Mouse (Mus musculus) heart, postnatal 0 days (tissue): ENCODE results near the gene Evx1. TPM values are rescaled to one million over a fixed set of nuclear protein-coding genes. Genes with fewer than 3 reads are reported as not detected.

Experiments
- ATAC-seq: fragments of 200-750 bp; cut with Nextera tagmentation; 2 replicates; pipeline ENCODE4 v1.8.0; 2017; ENCODE audit warnings: low read depth, moderate number of reproducible peaks, moderate library complexity; ENCODE audit not compliant: insufficient read depth
- DNase-seq: peaks from one replicate; pipeline ENCODE4 v3.0.0-alpha.2; 2016; ENCODE audit warnings: low spot score
- H3K27ac ChIP-seq: fragments of 300-500 bp; sonication (generic); 2 replicates; pipeline ENCODE4 v1.5.1; 2014; ENCODE audit warnings: low read depth, mild to moderate bottlenecking
- H3K27me3 ChIP-seq: fragments of 300-500 bp; sonication (generic); 2 replicates; pipeline ENCODE4 v1.6.1; 2014; ENCODE audit warnings: low read length, mixed read lengths; ENCODE audit not compliant: control insufficient read depth, insufficient read depth
- H3K36me3 ChIP-seq: fragments of 300-500 bp; sonication (generic); replicated peaks from 2 replicates; pipeline ENCODE4 v1.6.1; 2014; ENCODE audit warnings: low read length, mixed read lengths; ENCODE audit not compliant: control insufficient read depth, insufficient read depth
- H3K4me1 ChIP-seq: fragments of 300-500 bp; sonication (generic); 2 replicates; pipeline ENCODE4 v1.6.1; 2014; ENCODE audit warnings: antibody characterized with exemption; ENCODE audit not compliant: control insufficient read depth, insufficient read depth
- H3K4me2 ChIP-seq: fragments of 300-500 bp; sonication (generic); 2 replicates; pipeline ENCODE4 v1.6.1; 2014; ENCODE audit warnings: low read depth, mild to moderate bottlenecking, low read length, moderate library complexity
- H3K4me3 ChIP-seq: fragments of 300-500 bp; sonication (generic); 2 replicates; pipeline ENCODE4 v1.5.1; 2014; ENCODE audit warnings: low read depth, low read length
- H3K9ac ChIP-seq: fragments of 300-500 bp; sonication (generic); replicated peaks from 2 replicates; pipeline ENCODE4 v1.6.1; 2014; ENCODE audit warnings: low read depth, low read length, mixed read lengths
- H3K9me3 ChIP-seq: fragments of 300-500 bp; sonication (generic); replicated peaks from 2 replicates; pipeline ENCODE4 v1.6.1; 2016; ENCODE audit warnings: low read length; ENCODE audit not compliant: control insufficient read depth
- CTCF ChIP-seq: IDR thresholded peaks from 2 replicates; pipeline ENCODE4 v1.5.1; 2016; ENCODE audit warnings: antibody characterized with exemption, control low read depth, low read depth
- EP300 ChIP-seq: IDR thresholded peaks from 2 replicates; pipeline ENCODE4 v1.6.1; 2016; ENCODE audit warnings: antibody characterized with exemption, low read depth
- WGBS: fragments of 180-500 bp; shearing (Covaris S2); extraction: QIAGEN DNeasy Blood & Tissue Kit; methylation state at CpG from one replicate; pipeline ENCODE4 v1.1.7; 2014; 5-methylcytosine and 5-hydroxymethylcytosine counted together
- polyA plus RNA-seq: library from polyadenylated mRNA; unstranded; fragments of >200 nt; fragmentation: Nextera tagmentation; extraction: Ambion mirVana; gene quantifications from 2 replicates; pipeline ENCODE4 v1.2.1, GENCODE M21; 2015
- total RNA-seq: library from RNA; depleted of rRNA; stranded (reverse); fragments of >200 nt; gene quantifications from 2 replicates; pipeline ENCODE4 v1.2.3, GENCODE M21; 2014; ENCODE audit warnings: low replicate concordance

The Evx1 gene
- total and polyA plus RNA-seq, 2 experiments from 2014 or later, result 0.15 TPM; not detected in 1

GRCm38 (mm10) chr6:52309766-52310165, 3.5 kb upstream of the Evx1 start:
- ATAC-seq (no peak), DNase-seq (no peak)
- Histone ChIP-seq H3K4me1 (no peaks in the 10 kb centered on the region), H3K36me3 (no peaks in the 10 kb centered on the region), H3K4me2 (no peak overlapping the region), H3K4me3 (no peak overlapping the region), H3K9me3 (no peaks in the 10 kb centered on the region), H3K27ac (no peak overlapping the region), H3K9ac (no peak overlapping the region), H3K27me3 (peaks cover 99% of the 10 kb centered on the region)
- WGBS, result 36% methylated on average over 10 of the region's 10 CpGs
- TF ChIP-seq EP300, result no peak
- TF ChIP-seq CTCF, result no peak

GRCm38 (mm10) chr6:52310366-52310765, 2.9 kb upstream of the Evx1 start:
- ATAC-seq, result no peak
- H3K36me3 ChIP-seq, result no peaks in the 10 kb centered on the region

GRCm38 (mm10) chr6:52311661-52312557, 1.4 kb upstream of the Evx1 start:
- H3K27ac ChIP-seq, result no peak overlapping the region
- DNase-seq (no peak), ATAC-seq (no peak)
- H3K9me3 ChIP-seq, result no peaks in the 10 kb centered on the region
- peaks cover 100% of the 10 kb centered on the region for H3K27me3 ChIP-seq
- H3K9ac ChIP-seq, result no peak overlapping the region
- no peaks in the 10 kb centered on the region for H3K36me3 ChIP-seq
- no peak overlapping the region for H3K4me3 ChIP-seq
- no peak overlapping the region for H3K4me2 ChIP-seq
- TF ChIP-seq EP300 (no peak), CTCF (no peak)
- 1% methylated on average over 6 of the region's 6 CpGs for WGBS
- 0 out of 2 replicates have a peak, but pooled peaks cover 4% of the 10 kb centered on the region for H3K4me1 ChIP-seq

More at GRCm38 (mm10) chr6:52310366-52310765, 2.9 kb upstream of the Evx1 start:
- H3K27ac ChIP-seq, result no peak overlapping the region
- TF ChIP-seq CTCF (no peak), EP300 (no peak)
- peaks cover 100% of the 10 kb centered on the region for H3K27me3 ChIP-seq
- H3K4me3 ChIP-seq, result no peak overlapping the region
- DNase-seq, result no peak
- no peaks in the 10 kb centered on the region for H3K9me3 ChIP-seq
- 3% methylated on average over 24 of the region's 24 CpGs for WGBS
- no peaks in the 10 kb centered on the region for H3K4me1 ChIP-seq
- no peak overlapping the region for H3K4me2 ChIP-seq
- no peak overlapping the region for H3K9ac ChIP-seq

- ATAC-seq (no peak), DNase-seq (no peak)
- no peak overlapping the region for H3K27ac ChIP-seq
- no peak for TF ChIP-seq CTCF
- no peak for TF ChIP-seq EP300
- H3K9ac ChIP-seq, result no peak overlapping the region
- peaks cover 100% of the 10 kb centered on the region for H3K27me3 ChIP-seq
- H3K4me2 ChIP-seq, result no peak overlapping the region
- no peaks in the 10 kb centered on the region for H3K9me3 ChIP-seq
- no peak overlapping the region for H3K4me3 ChIP-seq
- WGBS, result 3% methylated on average over 8 of the region's 8 CpGs
- 0 out of 2 replicates have a peak, but pooled peaks cover 4% of the 10 kb centered on the region for H3K4me1 ChIP-seq
- no peaks in the 10 kb centered on the region for H3K36me3 ChIP-seq
Observed at GRCm38 (mm10) chr6:52312558-52312915, 761 bp upstream of the Evx1 start.

GRCm38 (mm10) chr6:52314304-52315100, 1.2 kb downstream of the Evx1 start:
- H3K4me3 ChIP-seq, result no peak overlapping the region
- 0 out of 2 replicates have a peak, but pooled peaks cover 4% of the 10 kb centered on the region for H3K4me1 ChIP-seq
- H3K36me3 ChIP-seq, result no peaks in the 10 kb centered on the region
- H3K9me3 ChIP-seq, result no peaks in the 10 kb centered on the region
- TF ChIP-seq CTCF (no peak), EP300 (no peak)
- WGBS, result 3% methylated on average over 27 of the region's 27 CpGs
- DNase-seq (no peak), ATAC-seq (no peak)
- H3K27ac ChIP-seq, result no peak overlapping the region
- H3K4me2 ChIP-seq, result no peak overlapping the region
- peaks cover 100% of the 10 kb centered on the region for H3K27me3 ChIP-seq
- no peak overlapping the region for H3K9ac ChIP-seq
